Mouse (Mus musculus): ENCODE data around the gene Myrfl.

Gene Myrfl

GRCm38 (mm10) chr10:116813150-116813549 is 83.6 kb downstream of the Myrfl start:
- no peak for DNase-seq (ENCODE audit: low read depth, low spot score)
- Histone ChIP-seq H3K27me3 (ENCODE audit: control insufficient read depth, insufficient read depth, low read length, poor library complexity, severe bottlenecking) (no peaks in the 10 kb centered on the region), H3K36me3 (ENCODE audit: control insufficient read depth, insufficient read depth, low read length, poor library complexity, severe bottlenecking) (no peaks in the 10 kb centered on the region)

- Histone ChIP-seq H3K36me3 (ENCODE audit: control insufficient read depth, insufficient read depth, low read length, poor library complexity, severe bottlenecking) (no peaks in the 10 kb centered on the region), H3K27me3 (ENCODE audit: control insufficient read depth, insufficient read depth, low read length, poor library complexity, severe bottlenecking) (no peaks in the 10 kb centered on the region)
- DNase-seq (ENCODE audit: low read depth, low spot score) = no peak
These were observed 86.0 kb downstream of the Myrfl start for GRCm38 (mm10) chr10:116810738-116811137.

GRCm38 (mm10) chr10:116809383-116809782 is 87.3 kb downstream of the Myrfl start:
- no peak for DNase-seq (ENCODE audit: low read depth, low spot score)
- H3K27me3 ChIP-seq (ENCODE audit: control insufficient read depth, insufficient read depth, low read length, poor library complexity, severe bottlenecking) = no peaks in the 10 kb centered on the region
- H3K36me3 ChIP-seq (ENCODE audit: control insufficient read depth, insufficient read depth, low read length, poor library complexity, severe bottlenecking) = no peaks in the 10 kb centered on the region

- Histone ChIP-seq H3K36me3 (ENCODE audit: control insufficient read depth, insufficient read depth, low read length, poor library complexity, severe bottlenecking) (no peaks in the 10 kb centered on the region), H3K27me3 (ENCODE audit: control insufficient read depth, insufficient read depth, low read length, poor library complexity, severe bottlenecking) (no peaks in the 10 kb centered on the region)
- no peak for DNase-seq (ENCODE audit: low read depth, low spot score)
These were observed 88.0 kb downstream of the Myrfl start for GRCm38 (mm10) chr10:116808556-116809353.

- DNase-seq (ENCODE audit: low read depth, low spot score) = no peak
- Histone ChIP-seq H3K27me3 (ENCODE audit: control insufficient read depth, insufficient read depth, low read length, poor library complexity, severe bottlenecking) (no peaks in the 10 kb centered on the region), H3K36me3 (ENCODE audit: control insufficient read depth, insufficient read depth, low read length, poor library complexity, severe bottlenecking) (no peaks in the 10 kb centered on the region)
These were observed 94.4 kb downstream of the Myrfl start for GRCm38 (mm10) chr10:116802178-116802794.

GRCm38 (mm10) chr10:116801281-116801680 is 95.4 kb downstream of the Myrfl start:
- Histone ChIP-seq H3K27me3 (ENCODE audit: control insufficient read depth, insufficient read depth, low read length, poor library complexity, severe bottlenecking) (no peaks in the 10 kb centered on the region), H3K36me3 (ENCODE audit: control insufficient read depth, insufficient read depth, low read length, poor library complexity, severe bottlenecking) (no peaks in the 10 kb centered on the region)
- no peak for DNase-seq (ENCODE audit: low read depth, low spot score)

GRCm38 (mm10) chr10:116796066-116796465 is 100.7 kb downstream of the Myrfl start:
- DNase-seq (ENCODE audit: low read depth, low spot score) = no peak
- no peaks in the 10 kb centered on the region for H3K27me3 ChIP-seq (ENCODE audit: control insufficient read depth, insufficient read depth, low read length, poor library complexity, severe bottlenecking)

GRCm38 (mm10) chr10:116789096-116789495 is 107.6 kb downstream of the Myrfl start:
- Histone ChIP-seq H3K36me3 (ENCODE audit: control insufficient read depth, insufficient read depth, low read length, poor library complexity, severe bottlenecking) (no peaks in the 10 kb centered on the region), H3K27me3 (ENCODE audit: control insufficient read depth, insufficient read depth, low read length, poor library complexity, severe bottlenecking) (no peaks in the 10 kb centered on the region)
- peak; percentile 71 for DNase-seq (ENCODE audit: low read depth, low spot score)

More at GRCm38 (mm10) chr10:116796066-116796465, 100.7 kb downstream of the Myrfl start:
- H3K36me3 ChIP-seq (ENCODE audit: control insufficient read depth, insufficient read depth, low read length, poor library complexity, severe bottlenecking) = no peaks in the 10 kb centered on the region

- DNase-seq (ENCODE audit: low read depth, low spot score) = no peak
- H3K27me3 ChIP-seq (ENCODE audit: control insufficient read depth, insufficient read depth, low read length, poor library complexity, severe bottlenecking) = no peaks in the 10 kb centered on the region
- no peaks in the 10 kb centered on the region for H3K36me3 ChIP-seq (ENCODE audit: control insufficient read depth, insufficient read depth, low read length, poor library complexity, severe bottlenecking)
These were observed 108.3 kb downstream of the Myrfl start for GRCm38 (mm10) chr10:116788431-116788830.

GRCm38 (mm10) chr10:116784098-116784497 is 112.6 kb downstream of the Myrfl start:
- H3K27me3 ChIP-seq (ENCODE audit: control insufficient read depth, insufficient read depth, low read length, poor library complexity, severe bottlenecking) = no peaks in the 10 kb centered on the region
- no peak for DNase-seq (ENCODE audit: low read depth, low spot score)
- H3K36me3 ChIP-seq (ENCODE audit: control insufficient read depth, insufficient read depth, low read length, poor library complexity, severe bottlenecking) = no peaks in the 10 kb centered on the region

GRCm38 (mm10) chr10:116783020-116783419 is 113.7 kb downstream of the Myrfl start:
- DNase-seq (ENCODE audit: low read depth, low spot score) = no peak
- no peaks in the 10 kb centered on the region for H3K27me3 ChIP-seq (ENCODE audit: control insufficient read depth, insufficient read depth, low read length, poor library complexity, severe bottlenecking)

GRCm38 (mm10) chr10:116777947-116778346 is 118.8 kb downstream of the Myrfl start:
- DNase-seq (ENCODE audit: low read depth, low spot score) = no peak
- no peaks in the 10 kb centered on the region for H3K27me3 ChIP-seq (ENCODE audit: control insufficient read depth, insufficient read depth, low read length, poor library complexity, severe bottlenecking)
- H3K36me3 ChIP-seq (ENCODE audit: control insufficient read depth, insufficient read depth, low read length, poor library complexity, severe bottlenecking) = no peaks in the 10 kb centered on the region

More at GRCm38 (mm10) chr10:116783020-116783419, 113.7 kb downstream of the Myrfl start:
- no peaks in the 10 kb centered on the region for H3K36me3 ChIP-seq (ENCODE audit: control insufficient read depth, insufficient read depth, low read length, poor library complexity, severe bottlenecking)

GRCm38 (mm10) chr10:116776846-116777245 is 119.9 kb downstream of the Myrfl start:
- Histone ChIP-seq H3K27me3 (ENCODE audit: control insufficient read depth, insufficient read depth, low read length, poor library complexity, severe bottlenecking) (no peaks in the 10 kb centered on the region), H3K36me3 (ENCODE audit: control insufficient read depth, insufficient read depth, low read length, poor library complexity, severe bottlenecking) (no peaks in the 10 kb centered on the region)
- no peak for DNase-seq (ENCODE audit: low read depth, low spot score)

- DNase-seq (ENCODE audit: low read depth, low spot score) = no peak
- Histone ChIP-seq H3K36me3 (ENCODE audit: control insufficient read depth, insufficient read depth, low read length, poor library complexity, severe bottlenecking) (no peaks in the 10 kb centered on the region), H3K27me3 (ENCODE audit: control insufficient read depth, insufficient read depth, low read length, poor library complexity, severe bottlenecking) (no peaks in the 10 kb centered on the region)
These were observed 122.6 kb downstream of the Myrfl start for GRCm38 (mm10) chr10:116773846-116774750.
